Mouse (Mus musculus): ENCODE results near the gene 1700025C18Rik. TPM values are rescaled to one million over a fixed set of nuclear protein-coding genes. Genes with fewer than 3 reads are reported as not detected.

1700025C18Rik gene
- total RNA-seq, 2 experiments from 2014 or later: not detected

- DNase-seq: no peak
- intact Hi-C loops (cut with DNase I): no loop called here
Observed at GRCm38 (mm10) chr2:165043729-165044128, 46.8 kb downstream of the 1700025C18Rik start.

GRCm38 (mm10) chr2:165043090-165043636 is 47.4 kb downstream of the 1700025C18Rik start:
- intact Hi-C loops (cut with DNase I): no loop called here
- DNase-seq: no peak

GRCm38 (mm10) chr2:165042126-165042525 is 48.4 kb downstream of the 1700025C18Rik start:
- intact Hi-C loops (cut with DNase I): no loop called here

GRCm38 (mm10) chr2:165037415-165037814 is 53.1 kb downstream of the 1700025C18Rik start:
- intact Hi-C loops (cut with DNase I): loop anchor here (10.0 kb wide), 1 partner anchor 213 kb away; the partner anchor contains the start of genes Spata25 and Zswim1
- no peak for DNase-seq

More at GRCm38 (mm10) chr2:165042126-165042525, 48.4 kb downstream of the 1700025C18Rik start:
- DNase-seq: no peak

GRCm38 (mm10) chr2:165035058-165035431 is 55.5 kb downstream of the 1700025C18Rik start:
- no peak for DNase-seq
- intact Hi-C loops (cut with DNase I): loop anchor here (2.0 to 10.0 kb wide), 2 partner anchors 74 to 210 kb away; partner anchors contain the start of genes Slc12a5, Spata25 and Zswim1

GRCm38 (mm10) chr2:165034131-165035057 is 56.2 kb downstream of the 1700025C18Rik start, which contains the start of gene Ncoa5:
Ncoa5 (minus strand) TSS chr2:165034867.
- intact Hi-C loops (cut with DNase I): loop anchor here (2.0 to 10.0 kb wide), 3 partner anchors 74 to 210 kb away; partner anchors contain the start of genes Slc12a5, Spata25 and Zswim1
- DNase-seq: peak; percentile 98 to 99

- DNase-seq: no peak
- intact Hi-C loops (cut with DNase I): loop anchor here (5.0 to 10.0 kb wide), 2 partner anchors 111 to 209 kb away; partner anchors contain the start of genes Spata25 and Zswim1
Observed at GRCm38 (mm10) chr2:165033306-165033705, 57.2 kb downstream of the 1700025C18Rik start.

GRCm38 (mm10) chr2:165032533-165032932 is 58.0 kb downstream of the 1700025C18Rik start:
- DNase-seq: no peak
- intact Hi-C loops (cut with DNase I): loop anchor here (5.0 to 10.0 kb wide), 2 partner anchors 110 to 208 kb away; partner anchors contain the start of genes Spata25 and Zswim1

Other genes starting within 250 kb of the 1700025C18Rik start
- gene Pltp, start 233.0 kb downstream of the 1700025C18Rik start, total RNA-seq (2021): 10 to 100 TPM; 43.7 to 58.5 TPM
- gene Pcif1, start 211.4 kb downstream of the 1700025C18Rik start, total RNA-seq (2021): 10 to 100 TPM; 33.0 to 33.6 TPM
- 10 to 100 TPM; 10.7 to 10.8 TPM for gene Zfp335, start 179.0 kb downstream of the 1700025C18Rik start, total RNA-seq (2021)
- gene Mmp9, start 150.0 kb downstream of the 1700025C18Rik start, total RNA-seq (2021): under 1 TPM; 0.43 to 0.63 TPM
- gene Slc12a5, start 129.9 kb downstream of the 1700025C18Rik start, total RNA-seq (2021): under 1 TPM; 0.73 to 0.91 TPM
- 10 to 100 TPM; 19.7 to 22.8 TPM for gene Ncoa5, start 55.9 kb downstream of the 1700025C18Rik start, total RNA-seq (2021)
- 1 to 10 TPM; 2.4 to 3.0 TPM for gene Cd40, start 35.1 kb downstream of the 1700025C18Rik start, total RNA-seq (2021)
- gene Cdh22, start 144.1 kb upstream of the 1700025C18Rik start, total RNA-seq (2021): under 1 TPM; 0.17 to 0.22 TPM
- 10 to 100 TPM; 16.9 to 17.4 TPM for gene Slc35c2, start 197.1 kb upstream of the 1700025C18Rik start, total RNA-seq (2021)
- gene Elmo2, start 235.7 kb upstream of the 1700025C18Rik start, total RNA-seq (2021): 10 to 100 TPM; 22.2 to 25.1 TPM